Mouse (Mus musculus): ENCODE data around the gene Tspan4. TPM values are rescaled to one million over a fixed set of nuclear protein-coding genes. Genes with fewer than 3 reads are reported as not detected.

Gene Tspan4
- total RNA-seq, 2 experiments from 2014 or later: 27.3 to 44.1 TPM

- intact Hi-C loops (cut with DNase I): no loop called here
- DNase-seq: no peak
Observed at GRCm38 (mm10) chr7:141491151-141491550, 16.1 kb downstream of the Tspan4 start.

- no peak for DNase-seq
- intact Hi-C loops (cut with DNase I): no loop called here
Observed at GRCm38 (mm10) chr7:141492738-141493137, 17.7 kb downstream of the Tspan4 start.

GRCm38 (mm10) chr7:141493729-141494128 lies 18.7 kb downstream of the Tspan4 start:
- intact Hi-C loops (cut with DNase I): no loop called here
- no peak for DNase-seq

- intact Hi-C loops (cut with DNase I): no loop called here
- no peak for DNase-seq
Observed at GRCm38 (mm10) chr7:141495379-141495778, 20.3 kb downstream of the Tspan4 start.

- DNase-seq: no peak
- intact Hi-C loops (cut with DNase I): no loop called here
Observed at GRCm38 (mm10) chr7:141495940-141496339, 20.9 kb downstream of the Tspan4 start.

GRCm38 (mm10) chr7:141497600-141497999 lies 22.6 kb downstream of the Tspan4 start:
- DNase-seq: no peak
- intact Hi-C loops (cut with DNase I): no loop called here

- no peak for DNase-seq
- intact Hi-C loops (cut with DNase I): no loop called here
Observed at GRCm38 (mm10) chr7:141501820-141502555, 26.9 kb downstream of the Tspan4 start.

- intact Hi-C loops (cut with DNase I): no loop called here
- no peak for DNase-seq
Observed at GRCm38 (mm10) chr7:141502556-141502905, 27.5 kb downstream of the Tspan4 start.

- intact Hi-C loops (cut with DNase I): no loop called here
- DNase-seq: no peak
Observed at GRCm38 (mm10) chr7:141506278-141506677, 31.2 kb downstream of the Tspan4 start.

GRCm38 (mm10) chr7:141508160-141508559 lies 33.1 kb downstream of the Tspan4 start:
- DNase-seq: no peak
- intact Hi-C loops (cut with DNase I): no loop called here

GRCm38 (mm10) chr7:141510196-141510595 lies 35.2 kb downstream of the Tspan4 start:
- no peak for DNase-seq
- intact Hi-C loops (cut with DNase I): no loop called here

- DNase-seq: no peak
- intact Hi-C loops (cut with DNase I): no loop called here
Observed at GRCm38 (mm10) chr7:141510681-141511191, 35.7 kb downstream of the Tspan4 start.

- intact Hi-C loops (cut with DNase I): no loop called here
- DNase-seq: peak in 1 of 2 experiments; percentile 24
Observed at GRCm38 (mm10) chr7:141517638-141518037, 42.6 kb downstream of the Tspan4 start.

- DNase-seq: no peak
- intact Hi-C loops (cut with DNase I): no loop called here
Observed at GRCm38 (mm10) chr7:141518296-141518695, 43.3 kb downstream of the Tspan4 start.

GRCm38 (mm10) chr7:141518926-141519325 lies 43.9 kb downstream of the Tspan4 start:
- intact Hi-C loops (cut with DNase I): no loop called here
- no peak for DNase-seq

- intact Hi-C loops (cut with DNase I): no loop called here
Observed at GRCm38 (mm10) chr7:141519795-141520194, 44.8 kb downstream of the Tspan4 start.

GRCm38 (mm10) chr7:141523007-141523406 lies 48.0 kb downstream of the Tspan4 start:
- intact Hi-C loops (cut with DNase I): no loop called here
- DNase-seq: no peak

More at GRCm38 (mm10) chr7:141519795-141520194, 44.8 kb downstream of the Tspan4 start:
- no peak for DNase-seq

GRCm38 (mm10) chr7:141524271-141524670 lies 49.2 kb downstream of the Tspan4 start:
- DNase-seq: no peak
- intact Hi-C loops (cut with DNase I): no loop called here

- intact Hi-C loops (cut with DNase I): loop anchor here (1.0 to 5.0 kb wide), 3 partner anchors 44 to 142 kb away; no protein-coding TSS in a partner anchor
- peak; percentile 76 to 81 for DNase-seq
Observed at GRCm38 (mm10) chr7:141524760-141525579, 49.9 kb downstream of the Tspan4 start.

GRCm38 (mm10) chr7:141525580-141525925 lies 50.5 kb downstream of the Tspan4 start:
- intact Hi-C loops (cut with DNase I): loop anchor here (1.0 to 5.0 kb wide), 3 partner anchors 44 to 142 kb away; no protein-coding TSS in a partner anchor
- DNase-seq: no peak

GRCm38 (mm10) chr7:141535570-141535969 lies 60.5 kb downstream of the Tspan4 start:
- intact Hi-C loops (cut with DNase I): no loop called here
- no peak for DNase-seq
